Mouse (Mus musculus): ENCODE results near the gene 4930519P11Rik. TPM values are rescaled to one million over a fixed set of nuclear protein-coding genes. Genes with fewer than 3 reads are reported as not detected.

Gene 4930519P11Rik
- total RNA-seq, 2 experiments from 2014 or later, result 0.69 TPM; not detected in 1

DNA sequence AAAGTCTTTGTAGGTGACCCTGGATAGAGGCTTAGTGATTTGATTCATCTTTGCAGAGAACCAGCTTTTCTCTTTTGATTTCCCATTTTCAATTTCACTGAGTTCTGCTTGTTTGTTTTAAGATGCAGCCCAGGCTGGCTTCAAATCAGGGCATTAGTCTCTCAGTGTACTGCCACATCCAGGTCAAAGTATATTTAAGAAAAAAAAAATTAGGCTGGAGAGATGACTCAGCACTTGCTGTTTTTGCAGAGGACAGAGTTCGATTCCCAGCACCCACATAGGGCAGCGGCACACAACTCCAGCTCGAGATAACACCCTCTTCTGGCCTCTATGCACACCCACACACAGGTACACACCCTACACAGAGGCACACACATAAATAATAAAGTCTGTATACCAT lies 22.0 kb downstream of the 4930519P11Rik start:
- DNase-seq, result no peak
- intact Hi-C loops (cut with DNase I; ENCODE audit: low total_unique reads), result no loop called here

DNA sequence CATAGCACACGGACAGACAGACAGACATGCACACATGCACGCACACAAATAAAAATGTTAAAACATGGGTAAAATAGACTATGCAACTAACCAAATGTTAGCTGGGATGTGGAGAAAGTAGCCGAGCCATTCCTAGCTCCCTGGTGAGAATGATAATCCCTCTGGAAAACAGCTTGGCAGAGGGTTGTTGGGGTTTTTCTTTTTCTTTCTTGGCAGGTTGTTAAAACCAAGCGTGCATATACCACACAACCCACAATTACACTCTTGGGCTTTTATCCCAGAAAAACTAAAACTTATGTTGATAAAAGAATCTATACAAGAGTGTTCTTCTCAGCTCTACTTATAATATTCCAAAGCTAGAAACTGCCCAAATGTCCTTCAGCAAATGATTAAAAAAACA lies 24.2 kb downstream of the 4930519P11Rik start:
- intact Hi-C loops (cut with DNase I; ENCODE audit: low total_unique reads), result no loop called here
- no peak for DNase-seq

DNA sequence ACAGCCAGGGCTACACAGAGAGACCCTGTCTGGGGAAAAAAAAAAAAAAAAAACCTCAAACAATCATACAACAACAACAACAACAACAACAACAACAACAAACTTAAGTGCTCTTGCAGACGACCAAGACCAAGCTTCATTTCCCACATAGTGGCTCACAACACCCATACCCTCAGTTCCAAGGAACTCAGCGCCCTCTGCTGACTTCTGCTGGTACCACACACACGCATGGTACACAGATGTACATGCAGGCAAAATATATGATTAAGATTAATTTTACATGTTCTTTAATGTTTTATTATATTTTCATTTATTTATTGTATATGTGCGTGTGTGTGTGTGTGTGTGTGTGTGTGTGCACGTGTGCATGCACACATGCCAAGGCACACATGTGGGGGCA lies 26.8 kb downstream of the 4930519P11Rik start:
- DNase-seq, result no peak
- intact Hi-C loops (cut with DNase I; ENCODE audit: low total_unique reads), result no loop called here

GRCm38 (mm10) chr2:154584931-154585601 lies 28.2 kb downstream of the 4930519P11Rik start:
- DNase-seq, result no peak
- intact Hi-C loops (cut with DNase I; ENCODE audit: low total_unique reads), result no loop called here

DNA sequence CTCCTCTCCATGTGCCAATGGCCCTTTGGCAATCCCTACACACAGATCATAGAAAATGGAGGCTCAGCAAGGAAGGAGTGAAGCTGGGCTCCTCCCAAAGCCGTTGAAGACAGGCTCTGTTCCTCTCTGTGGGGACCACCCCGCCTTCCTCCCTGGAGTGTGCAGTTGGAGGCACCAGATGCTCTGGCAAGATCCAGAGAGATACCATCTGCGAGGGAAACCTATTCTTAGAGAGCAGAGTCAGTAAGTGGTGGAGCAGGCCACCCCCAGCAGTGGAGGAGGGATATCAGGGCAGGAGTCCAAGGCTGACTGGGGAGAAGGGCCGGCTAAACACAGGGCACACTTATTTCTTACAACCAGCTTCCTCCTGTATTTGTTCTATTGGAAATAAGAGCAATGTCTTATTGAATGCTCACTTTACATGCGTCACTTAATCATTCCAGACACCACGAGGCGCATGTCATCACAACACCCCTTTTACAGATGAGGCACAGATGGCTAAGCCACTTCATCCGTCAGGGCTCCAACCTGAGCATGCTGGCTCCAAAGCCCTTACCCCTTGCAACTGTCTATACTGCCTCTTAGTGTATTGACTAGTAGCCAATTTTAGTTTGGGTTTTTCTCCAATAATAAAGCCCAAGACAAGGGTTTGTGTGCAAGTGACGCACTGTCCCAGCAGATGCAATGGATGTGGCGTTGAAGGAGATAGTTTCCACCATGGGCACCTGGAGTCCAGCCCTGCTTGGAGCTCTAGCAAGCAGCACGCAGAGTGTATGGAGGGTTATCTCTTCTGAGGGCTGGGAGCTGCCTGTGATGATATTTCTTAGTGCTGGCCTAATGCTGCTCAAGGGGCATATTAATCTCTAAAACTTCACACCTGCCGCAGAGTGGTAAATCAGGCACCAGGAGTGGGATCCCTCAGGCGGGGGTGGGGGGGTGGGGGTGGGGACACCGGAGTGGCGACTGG lies 29.0 kb downstream of the 4930519P11Rik start:
- peak; percentile 23 for DNase-seq
- intact Hi-C loops (cut with DNase I; ENCODE audit: low total_unique reads), result no loop called here

DNA sequence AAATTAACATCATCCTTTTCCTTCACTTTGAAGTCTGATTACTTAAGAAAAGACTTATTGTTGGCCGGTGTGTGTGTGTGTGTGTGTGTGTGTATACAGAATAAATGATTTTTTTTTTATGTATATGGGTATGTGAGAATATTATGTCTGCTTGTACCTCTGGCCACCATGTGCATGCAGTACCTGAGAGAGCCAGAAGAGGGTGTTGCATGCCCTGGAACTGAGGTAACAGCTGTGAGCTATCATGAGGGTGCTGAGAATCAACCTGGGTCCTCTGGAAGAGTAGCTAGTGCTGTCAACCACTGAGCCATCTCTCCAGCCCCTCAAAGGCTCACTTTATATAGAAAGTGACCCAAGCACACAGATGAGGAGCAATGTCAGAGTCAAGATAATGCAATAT lies 31.8 kb downstream of the 4930519P11Rik start:
- no peak for DNase-seq
- intact Hi-C loops (cut with DNase I; ENCODE audit: low total_unique reads), result no loop called here

DNA sequence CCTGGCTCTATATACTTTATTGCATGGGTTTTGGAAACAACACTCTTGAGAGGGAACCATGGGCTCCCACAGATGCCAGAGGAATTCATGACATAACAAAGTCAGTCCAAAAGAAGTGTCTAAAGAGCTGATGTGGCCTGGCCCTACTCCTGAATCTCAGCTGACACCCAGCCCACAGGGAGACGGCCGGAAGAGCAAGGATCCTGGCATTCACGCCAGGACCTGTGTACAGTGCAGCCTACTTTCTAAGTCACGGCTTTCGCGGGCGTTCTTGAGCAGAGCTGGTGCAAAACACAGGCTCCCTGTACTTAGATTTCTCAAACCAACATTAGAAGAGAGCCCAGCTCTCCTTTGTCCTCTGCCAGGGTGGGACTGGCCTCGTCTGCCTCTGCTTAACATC lies 32.7 kb downstream of the 4930519P11Rik start:
- peak; percentile 73 for DNase-seq
- intact Hi-C loops (cut with DNase I; ENCODE audit: low total_unique reads), result no loop called here

- intact Hi-C loops (cut with DNase I; ENCODE audit: low total_unique reads), result no loop called here
- DNase-seq, result no peak
These were observed 35.5 kb downstream of the 4930519P11Rik start for GRCm38 (mm10) chr2:154577744-154578067.

DNA sequence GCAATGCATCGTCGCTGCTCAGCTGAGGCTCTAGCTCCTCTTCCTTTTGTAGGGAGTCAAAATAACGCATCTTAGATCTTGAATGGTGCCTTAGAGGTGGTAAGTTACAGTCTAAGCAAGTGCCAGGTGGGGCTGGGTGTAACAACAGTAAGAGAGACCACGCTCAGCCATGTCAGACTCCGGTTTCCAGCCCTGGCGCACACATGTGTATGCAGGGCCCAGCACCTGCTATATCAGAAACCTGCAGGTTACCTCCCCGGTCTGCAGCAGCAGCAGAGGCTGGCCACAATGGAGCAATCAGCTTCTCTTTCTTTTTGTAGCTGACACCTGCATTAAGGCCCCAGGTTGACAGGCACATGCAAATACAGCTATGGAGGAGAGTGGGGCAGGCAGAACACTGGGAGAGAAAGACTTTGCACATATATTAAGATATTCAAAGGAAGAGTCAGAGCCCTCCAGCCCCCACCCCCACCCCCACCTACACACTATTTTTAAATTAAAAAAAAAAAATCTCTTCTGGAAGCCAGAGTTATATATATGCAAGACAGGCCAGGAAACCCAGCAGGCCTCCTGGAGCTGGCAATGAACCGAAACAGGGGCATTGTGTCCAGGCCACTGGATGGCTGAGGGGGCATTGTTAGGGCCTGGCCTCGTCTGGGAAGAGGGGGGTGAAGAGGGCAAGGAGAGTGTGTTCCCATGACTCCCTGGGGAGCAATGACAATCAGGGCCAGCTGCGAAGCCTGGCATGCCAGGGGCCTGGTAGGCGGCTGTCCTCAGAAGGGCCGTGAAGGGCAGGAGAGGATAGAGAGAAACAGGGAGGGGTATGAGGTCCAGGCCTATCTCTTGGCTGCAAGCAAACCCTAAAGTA lies 36.1 kb downstream of the 4930519P11Rik start:
- intact Hi-C loops (cut with DNase I; ENCODE audit: low total_unique reads), result no loop called here
- DNase-seq, result no peak

DNA sequence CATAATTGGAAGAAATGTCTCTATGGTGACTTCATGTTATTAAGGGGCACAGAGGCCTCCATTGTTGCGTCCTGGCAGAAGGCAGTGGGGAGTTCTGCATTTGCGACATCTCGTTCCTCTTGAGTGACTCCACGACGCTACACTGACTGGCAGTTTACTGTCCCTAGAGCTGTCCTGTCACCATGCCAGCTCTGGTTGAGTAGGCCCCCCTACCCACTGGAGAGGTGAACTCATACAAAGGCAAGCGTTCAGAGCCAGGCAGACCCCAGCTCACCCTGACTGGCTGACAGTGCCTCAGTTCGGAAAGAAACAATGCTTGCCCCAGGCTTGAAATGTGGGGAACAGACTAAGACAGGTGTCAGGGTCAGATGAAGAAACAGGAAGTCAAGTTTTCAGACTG lies 39.0 kb downstream of the 4930519P11Rik start:
- intact Hi-C loops (cut with DNase I; ENCODE audit: low total_unique reads), result no loop called here
- no peak for DNase-seq

- intact Hi-C loops (cut with DNase I; ENCODE audit: low total_unique reads), result no loop called here
- DNase-seq, result no peak
These were observed 40.2 kb downstream of the 4930519P11Rik start for GRCm38 (mm10) chr2:154572996-154573395.

- no peak for DNase-seq
- intact Hi-C loops (cut with DNase I; ENCODE audit: low total_unique reads), result no loop called here
These were observed 41.3 kb downstream of the 4930519P11Rik start for GRCm38 (mm10) chr2:154571976-154572375.

GRCm38 (mm10) chr2:154571266-154571665 lies 42.0 kb downstream of the 4930519P11Rik start:
- DNase-seq, result no peak
- intact Hi-C loops (cut with DNase I; ENCODE audit: low total_unique reads), result no loop called here

GRCm38 (mm10) chr2:154570666-154571065 lies 42.6 kb downstream of the 4930519P11Rik start:
- no peak for DNase-seq
- intact Hi-C loops (cut with DNase I; ENCODE audit: low total_unique reads), result no loop called here

DNA sequence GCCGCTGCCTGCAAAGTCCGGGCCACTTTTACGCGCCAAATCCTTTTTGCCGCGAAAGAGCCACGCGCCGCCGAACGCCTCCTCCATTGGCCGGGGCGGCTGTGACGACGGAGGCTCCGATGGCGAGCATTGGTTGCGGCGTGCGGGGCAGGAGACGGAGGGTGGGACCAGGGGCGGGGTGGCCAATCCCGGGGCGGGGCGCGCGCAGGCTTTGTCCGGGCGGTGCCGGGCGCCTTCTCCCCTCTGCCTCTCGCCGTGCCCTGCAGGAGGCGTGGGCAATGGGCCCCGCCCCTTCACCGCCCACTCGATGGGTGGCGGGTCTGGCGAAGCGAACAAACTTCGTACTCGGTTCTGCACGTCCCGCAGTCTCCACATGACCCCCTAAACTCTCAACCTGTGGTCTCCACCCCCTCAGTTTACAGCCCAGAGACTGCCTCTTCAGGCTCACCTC lies 43.4 kb downstream of the 4930519P11Rik start, which contains the start of gene E2f1:
TSS of gene E2f1 (minus strand) at position 57 of the 451 bp plus-strand sequence.
- intact Hi-C loops (cut with DNase I; ENCODE audit: low total_unique reads), result no loop called here
- peak; percentile 98 for DNase-seq

DNA sequence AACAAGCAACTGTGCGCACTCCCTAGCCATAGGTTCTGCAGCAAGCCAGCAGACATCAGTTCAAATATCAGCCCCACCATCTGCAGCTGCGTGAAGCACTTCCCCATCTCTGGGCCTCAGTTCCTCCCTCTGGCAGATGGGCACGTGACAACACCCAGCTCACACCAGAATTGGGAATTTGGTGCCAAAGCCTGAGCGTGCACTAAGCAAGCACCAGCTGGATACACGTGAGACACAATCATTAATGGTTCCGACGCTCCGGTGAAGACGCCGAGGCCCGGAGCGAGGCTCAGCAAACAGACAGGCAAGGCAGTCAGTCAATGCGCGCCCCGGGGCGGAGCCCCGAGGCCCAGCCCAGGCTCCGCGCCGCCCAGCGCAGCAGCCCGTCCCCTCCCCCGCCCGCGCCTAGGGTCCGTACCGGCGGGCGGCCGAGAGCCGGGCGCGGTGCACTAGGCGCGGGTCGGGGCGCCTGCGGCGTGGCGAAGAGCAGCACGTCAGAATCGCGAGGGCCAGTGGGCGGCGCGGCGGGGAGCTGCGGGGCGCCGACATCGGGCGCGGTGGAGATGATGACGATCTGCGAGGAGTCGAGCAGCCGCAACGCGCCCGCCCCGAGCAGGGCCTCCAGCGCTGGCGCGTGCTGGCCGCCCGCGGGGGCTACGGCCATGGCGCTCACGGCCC lies 44.0 kb downstream of the 4930519P11Rik start:
- DNase-seq, result peak; percentile 76
- intact Hi-C loops (cut with DNase I; ENCODE audit: low total_unique reads), result no loop called here

GRCm38 (mm10) chr2:154568329-154569070 lies 44.7 kb downstream of the 4930519P11Rik start:
- peak; percentile 41 for DNase-seq
- intact Hi-C loops (cut with DNase I; ENCODE audit: low total_unique reads), result no loop called here

GRCm38 (mm10) chr2:154567766-154568165 lies 45.5 kb downstream of the 4930519P11Rik start:
- DNase-seq, result no peak
- intact Hi-C loops (cut with DNase I; ENCODE audit: low total_unique reads), result no loop called here

DNA sequence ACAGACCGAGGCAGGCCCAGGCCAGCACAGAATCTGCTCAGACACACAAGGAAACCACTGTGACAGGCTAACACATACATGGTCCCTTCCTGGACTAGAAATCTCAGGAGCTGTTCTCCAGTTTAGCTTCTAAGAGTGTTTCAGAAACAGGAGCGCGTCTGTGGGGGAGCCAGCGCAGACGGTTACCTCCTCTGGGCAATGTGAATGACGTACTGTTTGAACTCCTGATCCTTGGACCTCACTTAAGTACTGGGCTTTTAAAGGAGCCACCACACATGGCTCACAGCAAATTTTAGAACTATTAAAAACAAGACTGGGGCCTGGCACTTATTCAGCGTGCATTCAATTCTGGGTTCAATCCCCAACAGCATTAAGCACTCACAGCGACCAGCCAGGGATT lies 46.6 kb downstream of the 4930519P11Rik start:
- intact Hi-C loops (cut with DNase I; ENCODE audit: low total_unique reads), result no loop called here
- DNase-seq, result no peak

Measured in gastrocnemius, postnatal 14 days (tissue).